Mouse (Mus musculus) spleen, postnatal 36 days (tissue): Measurements from ENCODE around the gene Mob2.

ENCODE experiments used
- DNase-seq, 2 experiments: peaks; one replicate each; pipeline ENCODE4 v3.0.0; 2022; ENCODE audit warnings: low spot score in 2 of 2, mixed read lengths in 1 of 2

The Mob2 gene

GRCm38 (mm10) chr7:142060931-142061565 is at the start of gene Mob2:
TSS of gene Mob2 (minus strand) at chr7:142061065.
- peak; percentile 88 to 89 for DNase-seq

GRCm38 (mm10) chr7:142104747-142105146 is 43.9 kb upstream of the Mob2 start:
- no peak for DNase-seq

GRCm38 (mm10) chr7:142097776-142098175 is 36.9 kb upstream of the Mob2 start:
- DNase-seq, result peak; percentile 57 to 59

GRCm38 (mm10) chr7:142096701-142097100 is 35.8 kb upstream of the Mob2 start:
- no peak for DNase-seq

- peak; percentile 72 to 77 for DNase-seq
These were observed 34.5 kb upstream of the Mob2 start, which contains the start of gene Dusp8 for GRCm38 (mm10) chr7:142095183-142095931. TSS of gene Dusp8 (minus strand) at chr7:142095843.

- DNase-seq, result peak in 1 of 2 experiments; percentile 18
These were observed 33.7 kb upstream of the Mob2 start for GRCm38 (mm10) chr7:142094301-142095143.

- no peak for DNase-seq
These were observed 32.9 kb upstream of the Mob2 start for GRCm38 (mm10) chr7:142093696-142094240.

- no peak for DNase-seq
These were observed 32.1 kb upstream of the Mob2 start for GRCm38 (mm10) chr7:142092991-142093390.

- DNase-seq, result no peak
These were observed 31.0 kb upstream of the Mob2 start for GRCm38 (mm10) chr7:142091848-142092247.

GRCm38 (mm10) chr7:142089648-142090447 is 29.0 kb upstream of the Mob2 start:
- DNase-seq, result no peak

- DNase-seq, result peak; percentile 17 to 30
These were observed 28.0 kb upstream of the Mob2 start for GRCm38 (mm10) chr7:142088886-142089285.

- DNase-seq, result peak; percentile 50 to 74
These were observed 26.3 kb upstream of the Mob2 start for GRCm38 (mm10) chr7:142087069-142087652.

- DNase-seq, result no peak
These were observed 25.5 kb upstream of the Mob2 start for GRCm38 (mm10) chr7:142086159-142086905.

GRCm38 (mm10) chr7:142084820-142085219 is 24.0 kb upstream of the Mob2 start:
- DNase-seq, result no peak

- no peak for DNase-seq
These were observed 23.5 kb upstream of the Mob2 start for GRCm38 (mm10) chr7:142084395-142084794.

- DNase-seq, result no peak
These were observed 22.9 kb upstream of the Mob2 start for GRCm38 (mm10) chr7:142083588-142084317.

GRCm38 (mm10) chr7:142082607-142083006 is 21.7 kb upstream of the Mob2 start:
- no peak for DNase-seq

GRCm38 (mm10) chr7:142082179-142082578 is 21.3 kb upstream of the Mob2 start:
- DNase-seq, result no peak

GRCm38 (mm10) chr7:142081736-142082135 is 20.9 kb upstream of the Mob2 start:
- no peak for DNase-seq
